Mouse (Mus musculus) large intestine, adult 2 months (tissue): ENCODE measurements at regions not wholly inside any gene's neighbourhood (a gene's known extent, or its start where the extent isn't known, plus 50 kb on each side); places are given as distances from the start of the nearest gene placed in this dataset.

ENCODE experiments used
- DNase-seq: peaks from one replicate; pipeline ENCODE4 v3.0.0-alpha.2; 2012; ENCODE audit warnings: low read depth, low spot score
- WGBS: fragments of 180-500 bp; shearing (Covaris S2); methylation state at CpG from one replicate; pipeline ENCODE4 v1.1.7; 2018; 5-methylcytosine and 5-hydroxymethylcytosine counted together

DNA sequence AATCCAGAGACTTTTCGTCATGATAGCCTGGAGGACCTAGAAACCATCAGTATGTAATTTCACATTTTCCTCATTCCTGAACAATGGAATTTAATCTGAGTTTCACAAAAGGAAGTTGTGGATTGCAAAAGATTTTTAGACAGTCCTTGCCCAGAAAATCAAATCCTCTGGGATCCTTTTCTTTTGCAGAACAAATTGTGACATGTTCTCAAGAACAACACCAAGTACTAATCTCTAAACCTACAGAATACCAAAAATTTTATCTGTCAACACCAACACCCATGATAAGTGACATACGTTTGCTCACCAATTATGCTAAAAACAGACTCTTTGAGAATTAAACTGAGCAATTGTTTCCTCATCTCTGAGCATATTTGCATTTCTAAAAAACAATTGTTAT is 605.9 kb downstream of the Kcnj2 start:
- no peak for DNase-seq
- 82% methylated on average over 2 of the region's 2 CpGs for WGBS

DNA sequence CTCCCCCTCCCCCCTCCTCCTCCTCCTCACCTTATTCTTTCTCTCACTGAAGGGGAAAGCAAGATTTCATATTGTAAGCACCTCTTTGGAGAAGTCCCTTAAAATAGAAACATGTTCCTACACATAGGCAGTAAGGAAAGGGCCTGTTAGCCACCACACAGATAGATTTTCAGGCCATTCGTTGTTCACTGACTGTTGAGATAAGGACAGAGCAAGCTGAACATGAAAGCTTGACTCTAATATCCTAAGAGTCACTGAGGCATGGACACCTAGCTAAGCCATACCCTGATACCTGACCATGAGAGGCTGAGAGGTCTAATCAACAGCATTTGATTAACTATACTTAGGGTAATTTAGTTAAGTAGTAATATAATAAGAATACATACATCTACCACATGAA is 609.7 kb downstream of the Kcnj2 start:
- WGBS: 74% methylated on average over 1 of the region's 1 CpGs

DNA sequence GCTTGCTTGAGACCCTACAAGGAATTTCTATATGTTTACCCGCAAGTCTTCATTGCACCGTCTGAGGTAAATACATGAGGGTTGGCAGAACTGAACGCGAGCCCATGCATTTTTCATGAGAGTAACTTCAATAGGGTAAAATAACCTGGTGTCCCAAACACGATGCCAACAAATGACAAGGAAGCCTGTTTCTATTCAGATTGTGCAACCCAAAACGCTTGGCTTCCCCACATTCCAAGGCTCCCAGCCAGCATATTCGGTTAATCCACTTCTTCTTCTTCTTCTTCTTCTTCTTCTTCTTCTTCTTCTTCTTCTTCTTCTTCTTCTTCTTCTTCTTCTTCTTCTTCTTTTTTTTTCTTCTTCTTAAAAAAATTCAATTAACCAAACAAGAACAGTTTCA is 616.4 kb downstream of the Kcnj2 start:
- no peak for DNase-seq
- WGBS: 84% methylated on average over 7 of the region's 7 CpGs

More for the DNA sequence above, 609.7 kb downstream of the Kcnj2 start:
- no peak for DNase-seq

DNA sequence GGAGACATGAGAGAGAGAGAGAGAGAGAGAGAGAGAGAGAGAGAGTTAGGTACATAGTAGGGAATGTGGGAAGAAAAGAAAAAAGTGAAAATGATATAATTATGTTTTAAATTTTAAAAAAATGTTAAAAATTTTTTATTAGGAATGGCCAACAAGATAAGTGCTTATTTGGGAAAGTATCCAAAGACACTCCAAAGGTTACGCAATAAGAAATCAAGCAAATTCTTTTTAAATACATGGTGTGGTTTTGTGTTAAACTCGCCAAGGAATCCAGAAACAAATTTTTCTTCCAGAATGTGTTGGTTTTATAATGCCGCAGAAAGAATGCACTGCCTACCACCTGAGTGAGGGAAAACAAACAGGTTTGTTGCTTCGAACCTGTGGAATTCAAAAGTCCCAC is 617.9 kb downstream of the Kcnj2 start:
- 78% methylated on average over 4 of the region's 4 CpGs for WGBS

DNA sequence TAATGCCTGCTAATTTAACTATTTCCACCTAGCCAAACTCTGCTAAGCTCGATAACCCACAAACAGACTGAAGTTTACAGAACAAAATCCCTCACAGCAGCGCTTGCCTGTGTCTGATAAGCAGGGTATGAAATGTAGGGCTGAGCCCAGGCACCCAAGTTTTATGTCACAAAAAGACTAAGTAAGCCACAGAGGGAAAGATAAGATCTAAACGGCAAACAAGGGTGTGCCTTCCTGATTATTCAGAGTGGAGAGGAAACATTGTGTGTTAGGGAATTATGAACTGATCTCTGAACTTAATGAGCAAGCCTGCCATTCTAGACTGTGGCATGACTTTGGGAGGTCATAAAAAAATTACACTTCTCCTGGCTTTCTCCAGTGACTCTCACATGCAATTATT is 621.8 kb downstream of the Kcnj2 start:
- WGBS: 4% methylated on average over 3 of the region's 3 CpGs
- peak; percentile 62 for DNase-seq

More for the DNA sequence above, 617.9 kb downstream of the Kcnj2 start:
- DNase-seq: no peak

DNA sequence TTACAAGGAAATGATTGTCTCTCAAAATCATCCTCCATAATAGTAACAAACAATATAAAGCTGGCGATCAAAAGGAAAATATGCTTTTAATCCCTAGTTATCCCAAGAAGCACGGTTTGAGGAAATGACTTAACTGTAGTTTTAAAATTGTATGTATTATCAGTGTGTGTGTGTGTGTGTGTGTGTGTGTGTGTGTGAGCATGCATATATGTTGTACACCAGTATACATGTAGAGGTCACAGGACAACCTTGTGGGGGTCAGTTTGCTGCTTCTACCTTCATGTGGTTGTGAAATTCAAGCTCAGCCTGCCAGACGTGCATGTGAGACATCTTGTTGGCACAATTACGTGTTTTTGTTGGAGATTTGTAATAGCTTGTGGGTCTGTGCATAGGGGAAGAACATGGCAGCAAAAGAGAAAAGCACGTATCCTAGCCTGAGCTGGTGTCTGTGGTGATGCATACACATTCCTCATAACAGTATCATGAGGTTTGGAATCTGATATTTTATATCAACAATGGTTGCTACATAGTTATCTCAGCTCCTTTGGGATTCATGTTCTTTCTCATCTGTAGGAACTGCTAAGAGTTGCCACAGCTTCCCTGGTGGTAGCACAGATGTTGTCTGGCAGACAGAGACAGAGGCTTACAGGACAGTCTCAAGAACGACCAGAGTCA is 622.4 kb downstream of the Kcnj2 start:
- WGBS: 38% methylated on average over 6 of the region's 6 CpGs

DNA sequence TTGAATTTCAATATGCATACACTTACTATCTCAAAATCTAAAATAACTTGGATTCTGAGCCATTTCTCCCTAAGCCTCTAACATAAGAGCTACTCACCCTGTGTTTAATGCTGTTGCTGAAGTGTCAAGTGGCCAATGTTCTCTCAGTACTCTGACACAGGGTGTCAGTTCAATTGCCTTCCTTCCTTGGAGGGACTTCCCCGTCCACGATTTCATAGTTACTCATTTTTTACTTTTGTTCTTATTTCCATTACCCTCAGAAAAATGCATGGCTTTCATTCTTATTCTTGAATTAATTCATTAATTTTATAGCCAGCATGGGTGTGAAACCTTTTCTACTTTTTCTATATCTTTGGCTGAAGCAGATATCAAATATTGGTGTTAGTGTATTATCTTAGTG is 623.9 kb downstream of the Kcnj2 start:
- WGBS: 73% methylated on average over 2 of the region's 2 CpGs
- no peak for DNase-seq

More for the DNA sequence above, 622.4 kb downstream of the Kcnj2 start:
- no peak for DNase-seq

DNA sequence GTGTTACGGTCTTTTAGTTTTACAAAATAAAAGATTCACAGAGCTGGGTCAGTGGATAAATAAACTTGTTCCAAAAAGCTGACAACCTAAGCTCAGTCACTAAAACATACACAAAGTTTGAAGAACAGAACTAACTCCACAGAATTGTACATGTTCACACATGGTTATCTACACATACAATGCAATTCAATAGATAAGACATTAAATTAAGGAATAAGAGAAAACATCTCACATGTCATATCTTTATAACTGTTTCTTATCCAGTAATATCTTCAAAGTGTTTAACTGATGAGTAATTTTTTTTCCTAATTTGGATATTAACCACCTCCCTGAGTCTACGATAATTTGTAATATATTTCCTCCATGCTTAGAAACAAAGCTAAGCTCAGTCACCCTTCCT is 625.5 kb downstream of the Kcnj2 start:
- 78% methylated on average over 2 of the region's 2 CpGs for WGBS

DNA sequence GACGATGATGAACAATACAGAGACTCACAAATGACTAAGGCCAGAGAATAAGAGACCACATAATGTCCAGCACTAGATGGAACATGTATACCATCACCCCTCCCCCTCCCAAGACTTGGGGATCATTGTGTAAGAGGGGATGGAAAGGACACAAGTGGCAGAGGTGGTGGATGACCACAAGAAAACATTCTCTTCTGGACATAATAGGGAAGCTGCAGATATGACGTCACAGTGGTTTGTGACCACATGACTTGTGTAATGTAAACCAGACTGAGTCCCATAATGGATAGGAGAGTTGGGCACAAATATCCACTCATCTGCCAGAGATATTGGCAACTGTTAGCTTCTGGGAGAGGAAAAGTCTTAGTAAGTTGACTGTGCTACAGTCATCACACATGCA is 630.7 kb downstream of the Kcnj2 start:
- 82% methylated on average over 2 of the region's 2 CpGs for WGBS
- no peak for DNase-seq

More for the DNA sequence above, 625.5 kb downstream of the Kcnj2 start:
- no peak for DNase-seq

DNA sequence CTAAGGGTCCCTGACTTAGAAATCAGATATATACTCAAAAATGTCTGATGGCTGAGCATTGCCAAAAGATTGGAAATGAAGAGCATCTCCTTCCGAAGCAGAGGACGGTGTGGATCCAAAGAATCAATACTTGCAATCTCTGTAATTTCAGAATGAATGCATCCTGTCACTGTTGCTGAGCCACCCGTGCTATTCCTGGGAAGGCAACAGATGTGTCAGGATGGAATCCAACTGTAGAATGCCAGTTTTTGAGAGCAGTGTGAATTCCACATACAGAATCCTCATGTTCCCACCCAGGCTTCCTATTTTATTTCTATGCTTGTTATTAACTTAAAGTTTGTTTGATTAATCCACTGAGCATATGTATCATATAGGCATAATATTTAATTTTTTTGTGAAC is 633.9 kb downstream of the Kcnj2 start:
- 88% methylated on average over 3 of the region's 3 CpGs for WGBS
- DNase-seq: no peak

DNA sequence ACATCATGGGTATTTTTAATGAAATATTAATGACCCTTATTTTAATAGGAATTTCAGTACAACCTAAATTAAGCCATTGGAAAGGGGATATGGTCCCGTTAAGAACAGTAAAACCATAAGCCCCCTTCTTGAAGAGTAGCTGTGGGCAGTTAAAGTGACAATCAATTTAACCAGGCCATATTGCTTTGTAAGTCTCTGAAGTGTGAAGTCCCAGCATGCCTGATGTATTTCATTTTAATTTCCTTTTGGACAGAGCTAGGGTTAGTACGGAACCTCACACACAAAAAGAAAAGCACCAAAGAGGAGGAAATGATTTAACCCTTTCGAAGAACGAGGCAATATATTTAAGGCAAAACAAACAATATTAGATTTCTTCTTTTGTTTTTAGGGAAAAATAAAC is 640.9 kb downstream of the Kcnj2 start:
- 49% methylated on average over 4 of the region's 4 CpGs for WGBS
- no peak for DNase-seq

DNA sequence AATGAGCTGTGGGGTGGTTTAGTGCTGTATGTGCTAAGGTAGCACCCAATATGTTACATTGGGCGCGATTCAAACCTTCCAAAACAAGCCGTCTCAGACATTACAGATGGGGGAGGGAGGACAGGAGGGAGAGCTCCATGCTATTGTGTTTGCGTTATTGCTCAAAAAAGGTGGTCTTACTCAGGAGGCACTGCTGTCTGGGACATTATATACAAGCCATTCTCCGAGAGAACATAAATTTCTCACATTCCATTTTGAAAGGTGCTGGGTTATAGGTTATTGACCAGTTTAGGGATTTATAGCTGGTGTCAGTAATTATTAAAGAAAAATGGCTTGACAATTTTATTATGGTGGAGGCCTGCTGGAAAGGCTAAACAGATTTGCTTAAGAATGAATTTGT is 649.4 kb downstream of the Kcnj2 start:
- no peak for DNase-seq
- WGBS: 76% methylated on average over 5 of the region's 5 CpGs

DNA sequence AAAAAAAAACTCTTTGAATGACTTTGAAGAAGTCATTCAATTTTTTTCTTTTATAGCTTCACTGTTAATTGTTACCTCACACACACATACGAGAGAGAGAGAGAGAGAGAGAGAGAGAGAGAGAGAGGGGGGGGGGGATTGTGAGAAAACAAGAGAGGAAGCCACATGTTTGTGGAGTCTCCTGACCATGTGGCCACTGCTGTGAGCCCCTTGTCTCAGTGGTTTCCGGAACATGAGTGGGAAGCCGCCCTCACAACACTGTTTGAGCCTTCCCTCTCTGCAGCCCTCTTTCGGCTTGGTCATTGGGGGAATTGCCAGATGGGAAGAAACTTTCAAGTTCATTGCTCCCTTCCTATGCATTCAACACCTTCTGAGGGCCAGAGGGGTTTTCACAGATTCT is 656.3 kb downstream of the Kcnj2 start:
- 61% methylated on average over 4 of the region's 4 CpGs for WGBS
- no peak for DNase-seq

DNA sequence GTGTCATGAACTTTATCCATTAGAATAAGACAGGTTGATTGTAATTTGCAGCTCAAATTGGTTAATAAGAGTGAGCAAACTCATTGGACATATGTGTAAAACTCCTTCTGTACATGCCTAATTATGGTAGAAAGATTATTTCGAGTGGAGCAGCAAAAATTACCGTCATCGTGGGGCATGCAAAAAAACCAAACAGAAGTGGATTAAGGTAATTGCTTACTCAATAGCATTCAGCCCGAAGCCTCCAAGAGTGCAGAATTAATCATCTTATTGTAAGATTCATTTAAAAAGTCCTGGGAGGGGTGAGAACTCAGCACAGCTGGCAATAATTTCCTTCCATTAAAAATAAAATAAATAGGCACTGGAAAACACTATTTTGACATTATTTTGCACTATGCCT is 662.2 kb downstream of the Kcnj2 start:
- DNase-seq: no peak
- 75% methylated on average over 4 of the region's 4 CpGs for WGBS

DNA sequence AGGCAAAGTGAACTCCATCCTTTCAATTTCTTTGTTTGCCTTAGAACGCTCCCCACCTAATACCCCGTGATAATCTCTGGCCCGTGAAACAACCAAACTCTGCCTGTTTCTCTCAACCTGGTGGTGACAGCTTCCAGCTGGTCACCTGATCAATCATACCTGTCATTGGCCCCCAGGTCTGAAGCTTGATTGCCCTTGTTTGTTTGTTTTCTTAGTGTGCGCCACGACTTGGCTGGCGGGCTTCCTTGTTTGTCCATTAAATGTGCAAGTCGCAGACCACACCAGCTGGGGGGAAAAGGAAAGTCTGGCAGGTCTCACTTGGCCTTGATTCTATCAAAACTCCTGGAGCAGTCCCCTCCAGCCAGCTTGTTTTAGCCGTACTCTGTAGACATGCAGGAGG is 666.1 kb downstream of the Kcnj2 start:
- DNase-seq: no peak
- 23% methylated on average over 8 of the region's 8 CpGs for WGBS

DNA sequence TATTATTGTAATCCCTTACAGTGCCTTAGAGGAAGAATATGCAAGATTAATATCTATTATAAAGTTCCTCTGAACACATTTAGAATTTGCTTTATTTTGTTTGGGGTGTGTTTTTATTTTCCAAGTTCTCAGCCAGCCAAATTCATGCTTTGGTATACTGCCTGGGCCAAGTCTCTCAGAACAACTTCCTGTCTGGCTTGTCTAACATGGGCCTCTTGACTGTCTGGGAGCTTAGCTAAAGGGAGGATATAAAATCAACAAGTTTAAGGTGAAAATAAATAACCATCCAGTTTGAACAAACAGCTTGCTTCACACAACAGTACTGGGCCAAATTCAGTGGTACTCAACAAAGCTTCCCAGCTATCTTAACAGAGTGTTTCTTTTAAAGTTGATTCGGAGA is 669.5 kb downstream of the Kcnj2 start:
- no peak for DNase-seq
- WGBS: 66% methylated on average over 1 of the region's 1 CpGs

DNA sequence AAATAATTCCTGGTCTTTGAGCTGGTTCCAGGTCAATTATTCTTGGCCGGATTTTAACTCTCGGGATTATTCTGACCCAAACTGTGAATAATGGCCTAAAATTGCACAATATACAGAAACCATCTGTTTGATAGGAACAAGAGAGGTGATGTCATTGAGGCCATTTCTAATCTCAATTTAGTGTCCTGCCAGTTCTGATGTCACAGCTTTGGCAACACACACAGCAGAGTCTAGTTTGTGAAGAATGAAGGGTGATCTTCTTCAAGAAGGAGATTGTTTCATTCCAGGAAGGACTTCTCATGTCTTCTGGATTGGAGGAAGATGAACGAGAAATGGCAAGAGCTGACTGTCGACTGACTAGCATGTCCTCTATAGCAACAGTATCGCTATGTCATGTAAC is 670.0 kb downstream of the Kcnj2 start:
- DNase-seq: no peak
- 76% methylated on average over 5 of the region's 5 CpGs for WGBS

DNA sequence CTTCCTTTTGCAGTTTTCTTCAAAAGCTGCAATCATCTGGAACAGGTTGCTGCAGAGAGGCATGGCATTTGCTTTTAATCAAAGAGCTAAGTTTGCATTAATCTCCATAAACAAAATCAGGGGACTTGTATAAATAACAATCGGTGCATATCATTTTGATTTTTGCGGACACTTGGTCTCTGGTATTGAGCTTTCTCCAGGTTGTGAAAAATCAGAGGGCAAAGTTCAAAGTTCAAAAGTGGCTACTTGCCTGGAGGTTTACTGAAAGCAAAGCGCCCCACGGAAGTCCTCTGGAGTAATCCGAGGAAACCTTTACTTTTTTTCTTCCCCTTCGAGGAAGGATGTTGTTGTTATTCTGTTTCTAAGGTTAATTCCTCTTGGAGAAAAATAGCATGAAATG is 677.4 kb downstream of the Kcnj2 start:
- DNase-seq: no peak
- 25% methylated on average over 6 of the region's 6 CpGs for WGBS

DNA sequence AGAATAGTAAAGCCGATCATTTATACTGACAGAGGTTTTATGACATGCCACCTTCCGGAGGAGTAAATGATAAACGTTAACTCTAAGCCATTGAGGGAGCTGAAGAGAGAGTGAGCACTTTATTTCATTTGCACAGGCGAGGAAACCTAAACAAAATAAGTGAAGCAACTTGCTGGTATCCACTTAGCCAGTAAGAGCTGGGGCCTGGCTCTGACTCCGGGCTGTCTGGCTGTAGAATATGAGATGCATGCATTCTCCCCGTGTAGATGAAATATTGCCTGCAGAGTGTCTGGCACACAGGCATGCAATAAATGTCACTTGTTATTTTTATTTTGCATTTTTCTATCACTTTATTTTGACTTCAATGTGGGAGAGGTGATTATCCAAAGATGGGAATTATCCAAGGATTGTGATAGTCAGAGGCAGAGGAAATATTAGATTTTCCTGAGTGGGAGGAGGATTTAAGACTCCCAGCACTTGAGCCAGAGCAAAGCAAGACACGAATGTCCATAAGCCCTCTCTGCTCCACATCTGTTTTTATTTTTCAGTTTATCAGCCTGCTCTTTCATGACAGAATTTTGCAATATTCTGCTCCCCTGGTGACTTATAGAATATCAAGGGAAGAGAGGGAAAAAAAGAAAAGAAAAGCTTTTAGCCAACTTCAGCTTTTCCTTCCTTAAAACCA is 681.4 kb downstream of the Kcnj2 start:
- 27% methylated on average over 7 of the region's 7 CpGs for WGBS
- no peak for DNase-seq

DNA sequence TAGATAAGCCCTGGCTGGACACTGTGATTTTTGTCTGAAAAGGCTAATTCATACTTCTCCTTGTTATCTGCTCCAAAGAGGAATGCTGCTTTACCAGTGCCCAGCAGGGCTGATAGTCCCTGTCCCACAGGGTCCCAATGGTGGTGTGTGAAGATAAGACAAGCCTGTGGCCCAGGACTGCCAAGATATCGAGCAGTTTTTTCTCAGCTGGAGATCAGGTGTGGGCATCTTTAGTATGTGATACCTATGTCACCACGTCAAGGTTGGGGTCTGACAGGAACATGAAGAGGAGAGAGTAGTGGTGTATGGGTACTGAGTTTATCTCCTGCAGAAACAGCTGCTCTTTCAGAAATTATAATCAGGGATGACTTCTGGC is 682.0 kb downstream of the Kcnj2 start:
- DNase-seq: no peak
- 81% methylated on average over 2 of the region's 2 CpGs for WGBS

DNA sequence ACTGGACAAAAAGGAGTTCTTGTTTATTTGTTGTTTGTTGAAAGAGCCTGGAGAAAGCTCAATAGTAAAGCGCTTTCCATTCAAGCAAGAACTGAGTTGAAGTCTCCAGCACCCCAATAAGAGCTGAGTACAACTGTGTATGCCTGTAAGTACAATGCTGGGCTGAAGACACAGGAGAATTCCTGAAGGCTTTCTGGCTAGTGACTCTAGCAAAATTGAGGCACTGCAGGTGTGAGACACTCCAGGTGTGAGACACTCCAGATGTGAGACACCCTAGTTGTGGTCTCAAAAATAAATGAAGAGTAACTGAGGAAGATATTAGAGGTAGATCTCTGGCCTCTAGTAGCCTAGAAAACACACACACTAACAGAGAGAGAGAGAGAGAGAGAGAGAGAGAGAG is 682.5 kb downstream of the Kcnj2 start:
- no peak for DNase-seq
- WGBS: 93% methylated on average over 1 of the region's 1 CpGs

DNA sequence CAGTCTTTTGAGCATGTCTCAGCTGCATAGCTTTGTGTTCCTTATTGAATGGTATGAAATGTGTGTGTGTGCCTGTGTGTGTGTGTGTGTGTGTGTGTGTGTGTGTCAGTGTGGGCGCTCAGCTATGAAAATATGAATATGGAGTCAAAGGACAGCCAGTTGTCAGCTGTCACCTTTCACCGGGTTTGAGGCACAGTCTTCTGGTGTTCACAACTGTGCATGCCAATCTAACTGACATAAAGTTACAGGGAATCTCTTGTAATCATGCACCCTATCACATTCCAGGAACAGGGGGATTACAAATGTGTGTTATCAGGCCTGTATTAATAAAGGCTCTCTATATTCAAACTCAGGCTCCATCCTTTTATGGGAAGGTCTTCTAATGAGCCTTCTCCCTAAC is 688.8 kb downstream of the Kcnj2 start:
- no peak for DNase-seq
- 75% methylated on average over 2 of the region's 2 CpGs for WGBS
